Mouse (Mus musculus) MEL (cell line): ENCODE measurements around the gene Arhgef3. TPM values are rescaled to one million over a fixed set of nuclear protein-coding genes. Genes with fewer than 3 reads are reported as not detected.

Experiments
- DNase-seq: peaks from one replicate; pipeline ENCODE4 v3.0.0; 2011; ENCODE audit warnings: low read depth, low spot score
- H3K27ac ChIP-seq: 2 replicates; pipeline ENCODE4 v1.5.1; 2012; ENCODE audit warnings: low read depth, mild to moderate bottlenecking, control low read depth, low read length, moderate library complexity; ENCODE audit not compliant: control insufficient read depth
- H3K27me3 ChIP-seq, 2 experiments: fragments of 150-350 bp in 1 of 2; sonication (generic) in 1 of 2; 2 replicates each; pipeline ENCODE4 v1.6.1; 2012; ENCODE audit warnings: low read length in 2 of 2, mild to moderate bottlenecking in 2 of 2, improper control_type of control experiment in 1 of 2, moderate library complexity in 1 of 2; ENCODE audit not compliant: insufficient read depth in 2 of 2, control insufficient read depth in 1 of 2
- H3K36me3 ChIP-seq, 2 experiments: 2 replicates each; pipeline ENCODE4 v1.6.1; 2012 to 2014; ENCODE audit warnings: low read length in 2 of 2, improper control_type of control experiment in 1 of 2, inconsistent platforms in 1 of 2, mild to moderate bottlenecking in 1 of 2; ENCODE audit not compliant: insufficient read depth in 2 of 2, control insufficient read depth in 1 of 2
- H3K4me1 ChIP-seq, 2 experiments: fragments of 150-350 bp in 1 of 2; sonication (generic) in 1 of 2; 2 replicates each; pipeline ENCODE4 v1.6.1; 2012; ENCODE audit warnings: low read length in 2 of 2, improper control_type of control experiment in 1 of 2, mild to moderate bottlenecking in 1 of 2; ENCODE audit not compliant: insufficient read depth in 2 of 2, control insufficient read depth in 1 of 2
- H3K4me3 ChIP-seq, 2 experiments: fragments of 150-350 bp in 1 of 2; sonication (generic) in 1 of 2; 2 replicates each; pipeline ENCODE4 v1.5.1; 2012; ENCODE audit warnings: low read depth in 2 of 2, low read length in 2 of 2, mild to moderate bottlenecking in 2 of 2, moderate library complexity in 2 of 2, control low read depth in 1 of 2, improper control_type of control experiment in 1 of 2; ENCODE audit not compliant: control insufficient read depth in 1 of 2, insufficient read depth in 1 of 2
- H3K79me2 ChIP-seq: 2 replicates; pipeline ENCODE4 v1.6.1; 2012; ENCODE audit warnings: mild to moderate bottlenecking, low read length, moderate library complexity; ENCODE audit not compliant: control insufficient read depth, poor library complexity, insufficient read depth
- H3K9ac ChIP-seq: 2 replicates; pipeline ENCODE4 v1.6.1; 2012; ENCODE audit warnings: low read depth, mild to moderate bottlenecking, control low read depth, low read length, moderate library complexity; ENCODE audit not compliant: control insufficient read depth, poor library complexity, severe bottlenecking
- H3K9me3 ChIP-seq: fragments of 150-350 bp; sonication (generic); replicated peaks from 2 replicates; pipeline ENCODE4 v1.6.1; 2012; ENCODE audit warnings: mild to moderate bottlenecking, low read length, improper control_type of control experiment, moderate library complexity; ENCODE audit not compliant: insufficient read depth
- BHLHE40 ChIP-seq: IDR thresholded peaks from 2 replicates; pipeline ENCODE4 v1.6.1; 2012; ENCODE audit warnings: low read depth, mild to moderate bottlenecking, inconsistent platforms, low read length, improper control_type of control experiment, borderline replicate concordance
- CHD1 ChIP-seq: IDR thresholded peaks from 2 replicates; pipeline ENCODE4 v1.6.1; 2012; ENCODE audit warnings: low read depth, mild to moderate bottlenecking, inconsistent platforms, low read length, improper control_type of control experiment
- CTCF ChIP-seq, 3 experiments: IDR thresholded peaks in 2 of 3; conservative IDR thresholded peaks in 1 of 3; 2 replicates each; pipeline ENCODE4 v1.5.1; 2011 to 2012; ENCODE audit warnings: low read length in 3 of 3, low read depth in 2 of 3, mild to moderate bottlenecking in 2 of 3, improper control_type of control experiment in 1 of 3, inconsistent platforms in 1 of 3, mixed read lengths in 1 of 3, moderate library complexity in 1 of 3; ENCODE audit not compliant: control insufficient read depth in 1 of 3, insufficient read depth in 1 of 3, poor library complexity in 1 of 3, severe bottlenecking in 1 of 3
- EP300 ChIP-seq, 2 experiments: IDR thresholded peaks; 2 replicates each; pipeline ENCODE4 v1.6.1; 2011; ENCODE audit warnings: improper control_type of control experiment in 2 of 2, low read length in 2 of 2, low read depth in 1 of 2, mild to moderate bottlenecking in 1 of 2
- GABPA ChIP-seq: IDR thresholded peaks from 2 replicates; pipeline ENCODE4 v1.6.1; 2012; ENCODE audit warnings: low read depth, mild to moderate bottlenecking, inconsistent platforms, low read length, improper control_type of control experiment, moderate library complexity
- KAT2A ChIP-seq: conservative IDR thresholded peaks from 2 replicates; pipeline ENCODE4 v1.6.1; 2012; ENCODE audit warnings: low read depth, low read length, improper control_type of control experiment, inconsistent platforms
- MAFK ChIP-seq: IDR thresholded peaks from 2 replicates; pipeline ENCODE4 v1.6.1; 2011; ENCODE audit warnings: low read depth, mild to moderate bottlenecking, low read length, improper control_type of control experiment, borderline replicate concordance
- MAX ChIP-seq: IDR thresholded peaks from 2 replicates; pipeline ENCODE4 v1.6.1; 2011; ENCODE audit warnings: low read length, improper control_type of control experiment
- MAZ ChIP-seq: IDR thresholded peaks from 2 replicates; pipeline ENCODE4 v1.6.1; 2012; ENCODE audit warnings: low read depth, mild to moderate bottlenecking, inconsistent platforms, low read length, improper control_type of control experiment
- MYB ChIP-seq: IDR thresholded peaks from 2 replicates; pipeline ENCODE4 v1.6.1; 2011; ENCODE audit warnings: mild to moderate bottlenecking, low read depth, low read length, improper control_type of control experiment
- MYC ChIP-seq: IDR thresholded peaks from 2 replicates; pipeline ENCODE4 v1.6.1; 2011; ENCODE audit warnings: low read depth, mild to moderate bottlenecking, low read length, improper control_type of control experiment, moderate library complexity
- NRF1 ChIP-seq: IDR thresholded peaks from 2 replicates; pipeline ENCODE4 v1.6.1; 2014; ENCODE audit warnings: low read depth, mild to moderate bottlenecking, inconsistent platforms, low read length, improper control_type of control experiment, moderate library complexity; ENCODE audit not compliant: poor library complexity, insufficient read depth, severe bottlenecking
- POLR2A ChIP-seq, 2 experiments: IDR thresholded peaks; 2 replicates each; pipeline ENCODE4 v1.6.1; 2011 to 2012; ENCODE audit warnings: low read length in 2 of 2, mild to moderate bottlenecking in 2 of 2, control low read depth in 1 of 2, improper control_type of control experiment in 1 of 2, low read depth in 1 of 2, moderate library complexity in 1 of 2; ENCODE audit not compliant: control insufficient read depth in 1 of 2, insufficient read depth in 1 of 2, poor library complexity in 1 of 2
- POLR2AphosphoS2 ChIP-seq: IDR thresholded peaks from 2 replicates; pipeline ENCODE4 v1.6.1; 2011; ENCODE audit warnings: low read length, improper control_type of control experiment
- POLR2AphosphoS5 ChIP-seq: IDR thresholded peaks from 2 replicates; pipeline ENCODE4 v1.6.1; 2012; ENCODE audit warnings: low read depth, borderline replicate concordance, mild to moderate bottlenecking, inconsistent platforms, low read length, moderate library complexity, mixed read lengths
- RCOR1 ChIP-seq: IDR thresholded peaks from 2 replicates; pipeline ENCODE4 v1.6.1; 2012; ENCODE audit warnings: low read depth, mild to moderate bottlenecking, inconsistent platforms, low read length, improper control_type of control experiment
- SMC3 ChIP-seq: IDR thresholded peaks from 2 replicates; pipeline ENCODE4 v1.6.1; 2011; ENCODE audit warnings: low read depth, low read length, improper control_type of control experiment
- TAL1 ChIP-seq: IDR thresholded peaks from 2 replicates; pipeline ENCODE4 v1.6.1; 2012; ENCODE audit warnings: mild to moderate bottlenecking, inconsistent platforms, low read length, moderate library complexity, mixed read lengths
- TBP ChIP-seq: IDR thresholded peaks from 2 replicates; pipeline ENCODE4 v1.8.0; 2011; ENCODE audit warnings: low read depth, low read length, improper control_type of control experiment
- TCF12 ChIP-seq: IDR thresholded peaks from 2 replicates; pipeline ENCODE4 v1.6.1; 2014; ENCODE audit warnings: low read depth, mild to moderate bottlenecking, inconsistent platforms, low read length, improper control_type of control experiment, moderate library complexity
- UBTF ChIP-seq: IDR thresholded peaks from 2 replicates; pipeline ENCODE4 v1.6.1; 2012; ENCODE audit warnings: low read depth, mild to moderate bottlenecking, inconsistent platforms, low read length, improper control_type of control experiment, moderate library complexity, borderline replicate concordance; ENCODE audit not compliant: insufficient read depth
- ZMIZ1 ChIP-seq: IDR thresholded peaks from 2 replicates; pipeline ENCODE4 v1.6.1; 2012; ENCODE audit warnings: low read depth, mild to moderate bottlenecking, inconsistent platforms, low read length, improper control_type of control experiment, moderate library complexity
- polyA plus RNA-seq, 2 experiments: library from polyadenylated mRNA; stranded (reverse) in 1 of 2; unstranded in 1 of 2; fragments of >175 nt in 1 of 2; fragments of >200 nt in 1 of 2; gene quantifications; 2 replicates each; pipeline versions ENCODE4 v1.2.1 to v1.2.4; 2012; ENCODE audit warnings: low replicate concordance in 2 of 2, low read depth in 1 of 2; ENCODE audit not compliant: insufficient read length in 2 of 2, insufficient read depth in 1 of 2, missing spikeins in 1 of 2
- total RNA-seq: library from RNA; depleted of rRNA; stranded (reverse); fragments of 300-350 nt; gene quantifications from 2 replicates; pipeline ENCODE4 v1.2.3, GENCODE M21; 2012

Gene Arhgef3
- total and polyA plus RNA-seq, 3 experiments: 2.1 to 2.7 TPM; not detected in 1

GRCm38 (mm10) chr14:27075909-27076521 is 38.7 kb upstream of the Arhgef3 start:
- TF ChIP-seq NRF1: no peak
- TF ChIP-seq MYB: no peak
- no peak for TF ChIP-seq ZMIZ1
- TF ChIP-seq SMC3: no peak
- Histone ChIP-seq H3K27ac (no peak overlapping the region), H3K9ac (no peak overlapping the region), H3K27me3 (peaks cover 2 to 6% of the 10 kb centered on the region in 2 experiments; a peak in 3 of 4 replicates), H3K79me2 (no peaks in the 10 kb centered on the region), H3K4me3 (no peak overlapping the region), H3K4me1 (no peaks in the 10 kb centered on the region), H3K9me3 (no peaks in the 10 kb centered on the region), H3K36me3 (no peaks in the 10 kb centered on the region)
- DNase-seq: no peak

GRCm38 (mm10) chr14:27076522-27076920 is 38.2 kb upstream of the Arhgef3 start:
- Histone ChIP-seq H3K4me1 (no peaks in the 10 kb centered on the region), H3K79me2 (no peaks in the 10 kb centered on the region), H3K9me3 (no peaks in the 10 kb centered on the region), H3K9ac (no peak overlapping the region), H3K36me3 (no peaks in the 10 kb centered on the region), H3K4me3 (no peak overlapping the region), H3K27me3 (peaks cover 2 to 6% of the 10 kb centered on the region in 2 experiments; a peak in 3 of 4 replicates), H3K27ac (no peak overlapping the region)
- TF ChIP-seq MAZ (no peak), POLR2A (IDR thresholded peaks at IDR 0.05; ENCODE audit: control insufficient read depth in 1 of 2, insufficient read depth in 1 of 2, low read depth in 1 of 2, low read length in 2 of 2, poor library complexity in 1 of 2) (no peak), RCOR1 (no peak)
- no peak for DNase-seq

GRCm38 (mm10) chr14:27081536-27082275 is 33.0 kb upstream of the Arhgef3 start:
- TF ChIP-seq MAFK (no peak), POLR2AphosphoS5 (no peak), UBTF (no peak), BHLHE40 (no peak), MYC (no peak), ZMIZ1 (no peak), POLR2AphosphoS2 (no peak), CHD1 (no peak), KAT2A (no peak), MAX (no peak), CTCF (IDR thresholded peaks at IDR 0.05 in 2 of 3, conservative IDR thresholded peaks at IDR 0.05 in 1 of 3; ENCODE audit: control insufficient read depth in 1 of 3, insufficient read depth in 1 of 3, low read depth in 2 of 3, low read length in 3 of 3, poor library complexity in 1 of 3, severe bottlenecking in 1 of 3) (no peak), TAL1 (no peak), MYB (no peak), GABPA (no peak), RCOR1 (no peak), TCF12 (no peak), EP300 (IDR thresholded peaks at IDR 0.05; ENCODE audit: low read depth in 1 of 2, low read length in 2 of 2) (no peak), TBP (no peak)
- no peaks in the 10 kb centered on the region for H3K79me2 ChIP-seq
- DNase-seq: no peak
- H3K9me3 ChIP-seq: no peaks in the 10 kb centered on the region
- H3K27me3 ChIP-seq: peaks cover 7 to 8% of the 10 kb centered on the region in 2 experiments
- H3K9ac ChIP-seq: no peak overlapping the region
- H3K36me3 ChIP-seq: no peaks in the 10 kb centered on the region
- no peaks in the 10 kb centered on the region for H3K4me1 ChIP-seq
- no peak overlapping the region for H3K27ac ChIP-seq
- H3K4me3 ChIP-seq: no peak overlapping the region
